Mouse (Mus musculus): ENCODE measurements around the gene Znhit6.

Gene Znhit6

GRCm38 (mm10) chr3:145646009-145646408 lies 70.0 kb downstream of the Znhit6 start:
- no peak for DNase-seq (ENCODE audit: low spot score)

GRCm38 (mm10) chr3:145646666-145647065 lies 70.7 kb downstream of the Znhit6 start:
- DNase-seq (ENCODE audit: low spot score): no peak

- no peak for DNase-seq (ENCODE audit: low spot score)
Measured at GRCm38 (mm10) chr3:145647416-145647815, 71.4 kb downstream of the Znhit6 start.

- DNase-seq (ENCODE audit: low spot score): no peak
Measured at GRCm38 (mm10) chr3:145648097-145648931, 72.3 kb downstream of the Znhit6 start.

GRCm38 (mm10) chr3:145648991-145649851 lies 73.2 kb downstream of the Znhit6 start:
- peak; percentile 36 for DNase-seq (ENCODE audit: low spot score)

- peak; percentile 32 for DNase-seq (ENCODE audit: low spot score)
Measured at GRCm38 (mm10) chr3:145649852-145650202, 73.8 kb downstream of the Znhit6 start, which contains the start of gene Ccn1. Ccn1 (minus strand) TSS chr3:145649981.

GRCm38 (mm10) chr3:145650298-145651011 lies 74.5 kb downstream of the Znhit6 start:
- DNase-seq (ENCODE audit: low spot score): no peak

- DNase-seq (ENCODE audit: low spot score): no peak
Measured at GRCm38 (mm10) chr3:145651029-145651977, 75.3 kb downstream of the Znhit6 start.

- no peak for DNase-seq (ENCODE audit: low spot score)
Measured at GRCm38 (mm10) chr3:145651978-145652321, 75.9 kb downstream of the Znhit6 start.

GRCm38 (mm10) chr3:145652322-145653131 lies 76.5 kb downstream of the Znhit6 start:
- no peak for DNase-seq (ENCODE audit: low spot score)

GRCm38 (mm10) chr3:145653191-145653940 lies 77.4 kb downstream of the Znhit6 start:
- peak; percentile 29 for DNase-seq (ENCODE audit: low spot score)

GRCm38 (mm10) chr3:145654028-145654427 lies 78.0 kb downstream of the Znhit6 start:
- DNase-seq (ENCODE audit: low spot score): no peak
